Mouse (Mus musculus) adrenal gland, postnatal 4 days (tissue): Measurements from ENCODE around the gene Lyrm9. TPM values are rescaled to one million over a fixed set of nuclear protein-coding genes. Genes with fewer than 3 reads are reported as not detected.
"Not testable (repeated sequence)": the region's sequence is repeated elsewhere in the genome, so short reads cannot be mapped to it uniquely, and the experiment has no call there.

Experiments used
- DNase-seq, 2 experiments: peaks; one replicate each; pipeline ENCODE4 v3.0.0; 2021 to 2022; ENCODE audit warnings: low spot score in 2 of 2, mixed read lengths in 2 of 2
- total RNA-seq, 2 experiments: library from RNA; stranded (reverse); gene quantifications; 2 replicates each; pipeline ENCODE4 v1.2.3; 2021

Lyrm9 gene
- total RNA-seq, 2 experiments from 2014 or later, result 24.2 to 28.6 TPM

- no peak for DNase-seq
These were observed 23.5 kb downstream of the Lyrm9 start for GRCm38 (mm10) chr11:78849859-78850258.

GRCm38 (mm10) chr11:78851216-78851870 lies 25.0 kb downstream of the Lyrm9 start:
- no peak for DNase-seq

- no peak for DNase-seq
These were observed 25.5 kb downstream of the Lyrm9 start for GRCm38 (mm10) chr11:78851871-78852265.

- no peak for DNase-seq
These were observed 26.1 kb downstream of the Lyrm9 start for GRCm38 (mm10) chr11:78852529-78852928.

- peak; percentile 61 to 80 for DNase-seq
These were observed 29.9 kb downstream of the Lyrm9 start for GRCm38 (mm10) chr11:78856310-78856709.

- DNase-seq, result no peak
These were observed 31.2 kb downstream of the Lyrm9 start for GRCm38 (mm10) chr11:78857611-78858010.

- no peak for DNase-seq
These were observed 37.5 kb downstream of the Lyrm9 start for GRCm38 (mm10) chr11:78863898-78864297.

GRCm38 (mm10) chr11:78864567-78865278 lies 38.3 kb downstream of the Lyrm9 start:
- no peak for DNase-seq

- no peak for DNase-seq
These were observed 38.9 kb downstream of the Lyrm9 start for GRCm38 (mm10) chr11:78865314-78865713.

- DNase-seq, result no peak
These were observed 40.1 kb downstream of the Lyrm9 start for GRCm38 (mm10) chr11:78866486-78866885.

GRCm38 (mm10) chr11:78867696-78868095 lies 41.3 kb downstream of the Lyrm9 start:
- no peak for DNase-seq

- not testable (repeated sequence) for DNase-seq
These were observed 42.8 kb downstream of the Lyrm9 start for GRCm38 (mm10) chr11:78869205-78869604.

GRCm38 (mm10) chr11:78870891-78871290 lies 44.5 kb downstream of the Lyrm9 start:
- no peak for DNase-seq

- no peak for DNase-seq
These were observed 46.4 kb downstream of the Lyrm9 start for GRCm38 (mm10) chr11:78872782-78873181.

- DNase-seq, result no peak
These were observed 53.3 kb downstream of the Lyrm9 start for GRCm38 (mm10) chr11:78879727-78880126.

GRCm38 (mm10) chr11:78886693-78887092 lies 60.3 kb downstream of the Lyrm9 start:
- no peak for DNase-seq

- peak; percentile 22 to 65 for DNase-seq
These were observed 61.0 kb downstream of the Lyrm9 start for GRCm38 (mm10) chr11:78887102-78887971.

- no peak for DNase-seq
These were observed 62.8 kb downstream of the Lyrm9 start for GRCm38 (mm10) chr11:78889156-78889555.
